Mouse (Mus musculus): Measurements from ENCODE around the gene Hoxc12.

Hoxc12 gene

DNA sequence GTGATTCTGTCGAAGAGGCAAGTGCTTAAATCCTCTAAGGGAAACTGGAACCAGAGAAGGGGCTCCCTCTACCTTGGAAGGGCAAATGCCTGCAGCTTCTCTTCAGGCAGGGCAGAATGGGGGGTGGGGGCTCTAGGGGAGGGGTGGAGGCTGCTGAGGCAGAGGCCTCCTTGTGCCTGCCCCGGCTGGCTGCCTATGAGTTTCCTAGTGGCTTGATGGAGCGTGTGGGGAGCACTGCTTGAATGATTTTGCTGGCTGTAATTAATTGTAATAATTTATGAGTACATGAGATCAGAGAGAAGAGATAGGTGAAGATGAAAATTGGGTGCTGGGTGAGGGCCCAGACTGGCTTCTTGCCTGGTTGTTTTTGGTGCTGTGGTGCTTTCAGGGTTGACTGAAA, 48.4 kb downstream of the Hoxc12 start:
- DNase-seq = no peak

- peak; percentile 60 to 71 for DNase-seq
These were observed 50.7 kb downstream of the Hoxc12 start for GRCm38 (mm10) chr15:102987124-102987833.

DNA sequence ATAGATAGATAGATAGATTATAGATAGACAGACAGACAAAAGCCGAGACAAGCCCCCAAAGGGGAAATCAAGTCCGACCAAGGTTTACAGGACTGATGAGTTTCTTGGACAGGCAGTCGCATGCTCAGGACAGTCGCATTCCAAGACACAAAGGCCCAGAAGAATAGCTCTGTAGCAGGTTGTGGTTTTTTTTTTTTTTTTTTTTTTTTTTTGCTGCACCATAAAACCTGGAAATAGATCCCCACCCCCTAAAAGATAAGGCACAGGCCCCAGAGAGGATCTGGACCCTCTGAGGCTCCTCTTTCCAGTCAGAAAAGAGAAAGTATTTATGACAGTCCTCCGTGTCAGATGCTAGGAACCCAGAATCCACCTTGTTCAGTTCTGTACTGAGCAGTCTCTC, 51.5 kb downstream of the Hoxc12 start:
- DNase-seq = no peak

All from thymus, postnatal 36 days (tissue).